In the genomic region with DNA sequence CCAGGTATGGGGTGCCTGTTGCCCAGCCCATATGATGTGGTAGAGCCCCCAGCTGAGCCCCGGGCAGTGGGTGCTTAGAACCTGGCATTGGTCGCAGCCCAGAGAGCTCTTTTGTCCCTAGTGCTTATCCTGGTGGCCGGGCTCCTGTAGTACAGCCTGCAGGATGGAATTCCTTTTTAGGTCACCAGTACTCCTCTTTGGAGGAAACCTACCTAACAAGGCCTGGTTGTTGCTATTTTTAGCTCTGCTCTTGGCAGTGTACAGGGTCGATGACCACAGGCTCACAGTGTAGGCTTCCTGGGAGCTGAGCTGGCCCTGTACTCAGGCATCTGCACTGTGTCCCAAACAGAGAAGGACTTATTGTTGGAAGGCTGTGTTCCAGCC, we compare ENCODE assay signal across 8 mouse cellular contexts.
DNase-seq lines count a peak whose midpoint lies in the region; ATAC-seq and TF ChIP-seq lines count a peak whose summit lies in the region.

No protein-coding gene starts in this region.

- no peak overlapping the region for H3K4me3 ChIP-seq in midbrain, embryonic 10.5 days
- H3K4me3 ChIP-seq in midbrain, embryonic 14.5 days (replicated peaks; ENCODE audit: low read depth, low read length): no peak overlapping the region
- H3K4me3 ChIP-seq in embryonic facial prominence, embryonic 12.5 days: no peak overlapping the region
- H3K4me3 ChIP-seq in intestine, embryonic 14.5 days (ENCODE audit: low read depth, low read length): no peak overlapping the region
- no peak overlapping the region for H3K4me3 ChIP-seq in liver, postnatal 0 days (ENCODE audit: low read depth, low read length)
- no peak overlapping the region for H3K4me3 ChIP-seq in forebrain, embryonic 14.5 days (ENCODE audit: low read depth, low read length)
- H3K4me3 ChIP-seq in forebrain, embryonic 12.5 days (replicated peaks): no peak overlapping the region

- no peaks in the 10 kb centered on the region for H3K36me3 ChIP-seq in midbrain, embryonic 10.5 days
- H3K36me3 ChIP-seq in midbrain, embryonic 14.5 days (ENCODE audit: control insufficient read depth, insufficient read depth, low read length): no peaks in the 10 kb centered on the region
- no peaks in the 10 kb centered on the region for H3K36me3 ChIP-seq in embryonic facial prominence, embryonic 12.5 days
- H3K36me3 ChIP-seq in intestine, embryonic 14.5 days (ENCODE audit: control insufficient read depth, insufficient read depth, low read length): 0 out of 2 replicates have a peak, but pooled peaks cover 2% of the 10 kb centered on the region
- no peaks in the 10 kb centered on the region for H3K36me3 ChIP-seq in liver, postnatal 0 days (replicated peaks; ENCODE audit: insufficient read depth, low read length)
- H3K36me3 ChIP-seq in forebrain, embryonic 14.5 days (ENCODE audit: control insufficient read depth, insufficient read depth, low read length): no peaks in the 10 kb centered on the region
- H3K36me3 ChIP-seq in forebrain, embryonic 12.5 days (replicated peaks): no peaks in the 10 kb centered on the region

- no peaks in the 10 kb centered on the region for H3K9me3 ChIP-seq in midbrain, embryonic 10.5 days (replicated peaks)
- H3K9me3 ChIP-seq in midbrain, embryonic 14.5 days (ENCODE audit: control insufficient read depth, low read length): no peaks in the 10 kb centered on the region
- H3K9me3 ChIP-seq in embryonic facial prominence, embryonic 12.5 days: no peaks in the 10 kb centered on the region
- no peaks in the 10 kb centered on the region for H3K9me3 ChIP-seq in intestine, embryonic 14.5 days (ENCODE audit: control insufficient read depth, low read length)
- H3K9me3 ChIP-seq in liver, postnatal 0 days (ENCODE audit: low read length): no peaks in the 10 kb centered on the region
- H3K9me3 ChIP-seq in forebrain, embryonic 14.5 days (replicated peaks; ENCODE audit: control insufficient read depth, low read length): no peaks in the 10 kb centered on the region
- H3K9me3 ChIP-seq in forebrain, embryonic 12.5 days: no peaks in the 10 kb centered on the region

- TF ChIP-seq EP300 in liver, postnatal 0 days (IDR thresholded peaks at IDR 0.05; ENCODE audit: low read depth): 0 out of 2 replicates have a peak, but pooled peaks have one; percentile 6

- ATAC-seq in midbrain, embryonic 14.5 days (ENCODE audit: low FRiP score, low TSS enrichment): no peak
- ATAC-seq in embryonic facial prominence, embryonic 12.5 days (ENCODE audit: insufficient number of reproducible peaks, insufficient read depth, low FRiP score, low TSS enrichment): peak; percentile 11; the same call in 1 of the 2 replicates
- ATAC-seq in intestine, embryonic 14.5 days (replicated peaks; ENCODE audit: low FRiP score, low TSS enrichment, low read depth): peak; percentile 26; the same call in 1 of the 2 replicates
- ATAC-seq in liver, postnatal 0 days: peak; percentile 71
- no peak for ATAC-seq in forebrain, embryonic 14.5 days
- ATAC-seq in forebrain, embryonic 12.5 days (ENCODE audit: low FRiP score): no peak

- no peak overlapping the region for H3K9ac ChIP-seq in midbrain, embryonic 14.5 days (replicated peaks; ENCODE audit: low read length)
- H3K9ac ChIP-seq in embryonic facial prominence, embryonic 12.5 days: no peak overlapping the region
- H3K9ac ChIP-seq in intestine, embryonic 14.5 days (ENCODE audit: low read length): no peak overlapping the region
- H3K9ac ChIP-seq in liver, postnatal 0 days (replicated peaks): no peak overlapping the region
- no peak overlapping the region for H3K9ac ChIP-seq in forebrain, embryonic 14.5 days (ENCODE audit: low read length)
- no peak overlapping the region for H3K9ac ChIP-seq in forebrain, embryonic 12.5 days

- no peaks in the 10 kb centered on the region for H3K27me3 ChIP-seq in midbrain, embryonic 10.5 days (ENCODE audit: low read depth, poor library complexity, severe bottlenecking)
- no peaks in the 10 kb centered on the region for H3K27me3 ChIP-seq in midbrain, embryonic 14.5 days (ENCODE audit: control insufficient read depth, insufficient read depth, low read length)
- no peaks in the 10 kb centered on the region for H3K27me3 ChIP-seq in embryonic facial prominence, embryonic 12.5 days
- no peaks in the 10 kb centered on the region for H3K27me3 ChIP-seq in intestine, embryonic 14.5 days (replicated peaks; ENCODE audit: control insufficient read depth, insufficient read depth, low read length)
- H3K27me3 ChIP-seq in liver, postnatal 0 days (ENCODE audit: insufficient read depth, low read length): no peaks in the 10 kb centered on the region
- H3K27me3 ChIP-seq in forebrain, embryonic 14.5 days (replicated peaks; ENCODE audit: control insufficient read depth, insufficient read depth, low read length): no peaks in the 10 kb centered on the region
- no peaks in the 10 kb centered on the region for H3K27me3 ChIP-seq in forebrain, embryonic 12.5 days

- 75% methylated on average over 4 of the region's 4 CpGs for WGBS in midbrain, embryonic 10.5 days
- 86% methylated on average over 4 of the region's 4 CpGs for WGBS in midbrain, embryonic 14.5 days
- 68% methylated on average over 4 of the region's 4 CpGs for WGBS in embryonic facial prominence, embryonic 12.5 days
- 54% methylated on average over 4 of the region's 4 CpGs for WGBS in intestine, embryonic 14.5 days
- 48% methylated on average over 4 of the region's 4 CpGs for WGBS in liver, postnatal 0 days (ENCODE audit: insufficient replicate concordance)
- WGBS in forebrain, embryonic 14.5 days: 63% methylated on average over 4 of the region's 4 CpGs
- WGBS in forebrain, embryonic 12.5 days: 73% methylated on average over 4 of the region's 4 CpGs

- 0 out of 2 replicates have a peak, but pooled peaks have one; percentile 7 for TF ChIP-seq CTCF in liver, postnatal 0 days (IDR thresholded peaks at IDR 0.05; ENCODE audit: low read depth)

- no peak overlapping the region for H3K4me2 ChIP-seq in midbrain, embryonic 14.5 days (ENCODE audit: low read length)
- H3K4me2 ChIP-seq in embryonic facial prominence, embryonic 12.5 days (replicated peaks): no peak overlapping the region
- H3K4me2 ChIP-seq in intestine, embryonic 14.5 days (ENCODE audit: low read length): no peak overlapping the region
- no peak overlapping the region for H3K4me2 ChIP-seq in liver, postnatal 0 days (ENCODE audit: low read depth, low read length)
- no peak overlapping the region for H3K4me2 ChIP-seq in forebrain, embryonic 14.5 days (ENCODE audit: low read length)
- no peak overlapping the region for H3K4me2 ChIP-seq in forebrain, embryonic 12.5 days

- peaks cover 30% of the 10 kb centered on the region for H3K4me1 ChIP-seq in midbrain, embryonic 10.5 days
- H3K4me1 ChIP-seq in midbrain, embryonic 14.5 days (ENCODE audit: control insufficient read depth, insufficient read depth, low read length): no peaks in the 10 kb centered on the region
- peaks cover 28% of the 10 kb centered on the region for H3K4me1 ChIP-seq in embryonic facial prominence, embryonic 12.5 days
- peaks cover 27% of the 10 kb centered on the region for H3K4me1 ChIP-seq in intestine, embryonic 14.5 days (replicated peaks; ENCODE audit: control insufficient read depth, insufficient read depth, low read length)
- peaks cover 24% of the 10 kb centered on the region for H3K4me1 ChIP-seq in liver, postnatal 0 days (ENCODE audit: insufficient read depth)
- H3K4me1 ChIP-seq in forebrain, embryonic 14.5 days (ENCODE audit: control insufficient read depth, insufficient read depth, low read length): peaks cover 3% of the 10 kb centered on the region; the same call in 1 of the 2 replicates
- peaks cover 17% of the 10 kb centered on the region for H3K4me1 ChIP-seq in forebrain, embryonic 12.5 days

- no peak for DNase-seq in midbrain, embryonic 10.5 days (ENCODE audit: low spot score)
- no peak for DNase-seq in midbrain, embryonic 14.5 days
- no peak for DNase-seq in intestine, embryonic 14.5 days (ENCODE audit: low spot score)
- DNase-seq in liver, postnatal 0 days: peak; percentile 29
- no peak for DNase-seq in spleen, postnatal 14 days (ENCODE audit: low spot score in 2 of 2)
- no peak for DNase-seq in forebrain, embryonic 14.5 days (ENCODE audit: low spot score)

- peak overlapping the region; percentile 38; the same call in 1 of the 2 replicates for H3K27ac ChIP-seq in midbrain, embryonic 10.5 days (replicated peaks)
- H3K27ac ChIP-seq in midbrain, embryonic 14.5 days (replicated peaks; ENCODE audit: low read depth, low read length): no peak overlapping the region
- H3K27ac ChIP-seq in embryonic facial prominence, embryonic 12.5 days: no peak overlapping the region
- H3K27ac ChIP-seq in intestine, embryonic 14.5 days (ENCODE audit: low read depth): peak overlapping the region; percentile 81
- H3K27ac ChIP-seq in liver, postnatal 0 days (ENCODE audit: low read depth): 0 out of 2 replicates have a peak overlapping the region, but pooled peaks have one; percentile 34
- H3K27ac ChIP-seq in forebrain, embryonic 14.5 days (ENCODE audit: low read depth, low read length): no peak overlapping the region
- H3K27ac ChIP-seq in forebrain, embryonic 12.5 days: no peak overlapping the region

Comparison
In these comparisons a context has a peak if more than half of its experiments do, and no peak if none do; other contexts are left out.
1. H3K27ac ChIP-seq: peak in midbrain, embryonic 10.5 days (single experiment), intestine, embryonic 14.5 days (single experiment) and liver, postnatal 0 days (single experiment); none in midbrain, embryonic 14.5 days (single experiment), embryonic facial prominence, embryonic 12.5 days (single experiment), forebrain, embryonic 14.5 days (single experiment) and forebrain, embryonic 12.5 days (single experiment).
2. ATAC-seq: peak in embryonic facial prominence, embryonic 12.5 days (single experiment), intestine, embryonic 14.5 days (single experiment) and liver, postnatal 0 days (single experiment); none in midbrain, embryonic 14.5 days (single experiment), forebrain, embryonic 14.5 days (single experiment) and forebrain, embryonic 12.5 days (single experiment).